Mouse (Mus musculus): Measurements from ENCODE around the gene Tll1. TPM values are rescaled to one million over a fixed set of nuclear protein-coding genes. Genes with fewer than 3 reads are reported as not detected.

Gene Tll1
- polyA plus RNA-seq, 1 experiment from 2014 or later, result 0.54 TPM

GRCm38 (mm10) chr8:64187881-64188280 is 18.2 kb downstream of the Tll1 start:
- no peak for TF ChIP-seq CTCF (IDR thresholded peaks at IDR 0.05; ENCODE audit: low read depth)
- Histone ChIP-seq H3K9me3 (replicated peaks; ENCODE audit: low read length) (no peaks in the 10 kb centered on the region), H3K4me1 (replicated peaks; ENCODE audit: insufficient read depth, low read length) (no peaks in the 10 kb centered on the region), H3K4me3 (replicated peaks; ENCODE audit: low read depth, low read length) (no peak overlapping the region), H3K27me3 (ENCODE audit: insufficient read depth, low read length) (no peaks in the 10 kb centered on the region), H3K36me3 (ENCODE audit: insufficient read depth, low read length) (no peaks in the 10 kb centered on the region), H3K9ac (ENCODE audit: low read depth, low read length) (no peak overlapping the region), H3K27ac (no peak overlapping the region), H3K4me2 (ENCODE audit: low read length) (no peak overlapping the region)
- ATAC-seq (replicated peaks; ENCODE audit: low FRiP score, low read depth), result no peak
- no peak for DNase-seq (ENCODE audit: low spot score)
- 88% methylated on average over 2 of the region's 2 CpGs for WGBS

- no peaks in the 10 kb centered on the region for H3K27me3 ChIP-seq (ENCODE audit: insufficient read depth, low read length)
- WGBS, result 93% methylated on average over 2 of the region's 2 CpGs
- H3K9me3 ChIP-seq (replicated peaks; ENCODE audit: low read length), result no peaks in the 10 kb centered on the region
- H3K4me3 ChIP-seq (replicated peaks; ENCODE audit: low read depth, low read length), result no peak overlapping the region
- TF ChIP-seq CTCF (IDR thresholded peaks at IDR 0.05; ENCODE audit: low read depth), result no peak
- DNase-seq (ENCODE audit: low spot score), result no peak
- no peaks in the 10 kb centered on the region for H3K36me3 ChIP-seq (ENCODE audit: insufficient read depth, low read length)
- no peak overlapping the region for H3K27ac ChIP-seq
- H3K4me2 ChIP-seq (ENCODE audit: low read length), result no peak overlapping the region
- no peaks in the 10 kb centered on the region for H3K4me1 ChIP-seq (replicated peaks; ENCODE audit: insufficient read depth, low read length)
- no peak overlapping the region for H3K9ac ChIP-seq (ENCODE audit: low read depth, low read length)
- ATAC-seq (replicated peaks; ENCODE audit: low FRiP score, low read depth), result no peak
Measured at GRCm38 (mm10) chr8:64176931-64177330, 29.1 kb downstream of the Tll1 start.

- ATAC-seq (replicated peaks; ENCODE audit: low FRiP score, low read depth) (no peak), DNase-seq (ENCODE audit: low spot score) (no peak)
- 79% methylated on average over 3 of the region's 3 CpGs for WGBS
- Histone ChIP-seq H3K27ac (no peak overlapping the region), H3K4me3 (replicated peaks; ENCODE audit: low read depth, low read length) (no peak overlapping the region), H3K9me3 (replicated peaks; ENCODE audit: low read length) (no peaks in the 10 kb centered on the region), H3K27me3 (ENCODE audit: insufficient read depth, low read length) (no peaks in the 10 kb centered on the region), H3K4me1 (replicated peaks; ENCODE audit: insufficient read depth, low read length) (no peaks in the 10 kb centered on the region), H3K36me3 (ENCODE audit: insufficient read depth, low read length) (no peaks in the 10 kb centered on the region), H3K9ac (ENCODE audit: low read depth, low read length) (no peak overlapping the region), H3K4me2 (ENCODE audit: low read length) (no peak overlapping the region)
- no peak for TF ChIP-seq CTCF (IDR thresholded peaks at IDR 0.05; ENCODE audit: low read depth)
Measured at GRCm38 (mm10) chr8:64174916-64175315, 31.2 kb downstream of the Tll1 start.

GRCm38 (mm10) chr8:64173759-64174158 is 32.3 kb downstream of the Tll1 start:
- no peaks in the 10 kb centered on the region for H3K36me3 ChIP-seq (ENCODE audit: insufficient read depth, low read length)
- no peak for TF ChIP-seq CTCF (IDR thresholded peaks at IDR 0.05; ENCODE audit: low read depth)

GRCm38 (mm10) chr8:64152899-64153891 is 52.9 kb downstream of the Tll1 start:
- Histone ChIP-seq H3K27me3 (ENCODE audit: insufficient read depth, low read length) (no peaks in the 10 kb centered on the region), H3K4me1 (replicated peaks; ENCODE audit: insufficient read depth, low read length) (no peaks in the 10 kb centered on the region), H3K27ac (no peak overlapping the region), H3K4me3 (replicated peaks; ENCODE audit: low read depth, low read length) (no peak overlapping the region), H3K4me2 (ENCODE audit: low read length) (no peak overlapping the region), H3K9me3 (replicated peaks; ENCODE audit: low read length) (no peaks in the 10 kb centered on the region), H3K36me3 (ENCODE audit: insufficient read depth, low read length) (no peaks in the 10 kb centered on the region), H3K9ac (ENCODE audit: low read depth, low read length) (no peak overlapping the region)
- DNase-seq (ENCODE audit: low spot score) (no peak), ATAC-seq (replicated peaks; ENCODE audit: low FRiP score, low read depth) (no peak)
- TF ChIP-seq CTCF (IDR thresholded peaks at IDR 0.05; ENCODE audit: low read depth), result no peak
- WGBS, result 55% methylated on average over 9 of the region's 9 CpGs

More at GRCm38 (mm10) chr8:64173759-64174158, 32.3 kb downstream of the Tll1 start:
- no peaks in the 10 kb centered on the region for H3K9me3 ChIP-seq (replicated peaks; ENCODE audit: low read length)
- no peak for ATAC-seq (replicated peaks; ENCODE audit: low FRiP score, low read depth)
- H3K27ac ChIP-seq, result no peak overlapping the region
- no peak overlapping the region for H3K4me2 ChIP-seq (ENCODE audit: low read length)
- H3K4me1 ChIP-seq (replicated peaks; ENCODE audit: insufficient read depth, low read length), result no peaks in the 10 kb centered on the region
- WGBS, result 61% methylated on average over 2 of the region's 2 CpGs
- DNase-seq (ENCODE audit: low spot score), result no peak
- H3K4me3 ChIP-seq (replicated peaks; ENCODE audit: low read depth, low read length), result no peak overlapping the region
- H3K9ac ChIP-seq (ENCODE audit: low read depth, low read length), result no peak overlapping the region
- no peaks in the 10 kb centered on the region for H3K27me3 ChIP-seq (ENCODE audit: insufficient read depth, low read length)

- no peaks in the 10 kb centered on the region for H3K27me3 ChIP-seq (ENCODE audit: insufficient read depth, low read length)
- no peak overlapping the region for H3K9ac ChIP-seq (ENCODE audit: low read depth, low read length)
- 80% methylated on average over 9 of the region's 9 CpGs for WGBS
Measured at GRCm38 (mm10) chr8:64152216-64152804, 53.8 kb downstream of the Tll1 start.

More at GRCm38 (mm10) chr8:64152216-64152804, 53.8 kb downstream of the Tll1 start:
- no peaks in the 10 kb centered on the region for H3K4me1 ChIP-seq (replicated peaks; ENCODE audit: insufficient read depth, low read length)
- no peak for ATAC-seq (replicated peaks; ENCODE audit: low FRiP score, low read depth)
- no peak for TF ChIP-seq CTCF (IDR thresholded peaks at IDR 0.05; ENCODE audit: low read depth)
- no peak overlapping the region for H3K27ac ChIP-seq
- no peak overlapping the region for H3K4me3 ChIP-seq (replicated peaks; ENCODE audit: low read depth, low read length)
- no peak overlapping the region for H3K4me2 ChIP-seq (ENCODE audit: low read length)
- DNase-seq (ENCODE audit: low spot score), result peak; percentile 1
- no peaks in the 10 kb centered on the region for H3K36me3 ChIP-seq (ENCODE audit: insufficient read depth, low read length)
- no peaks in the 10 kb centered on the region for H3K9me3 ChIP-seq (replicated peaks; ENCODE audit: low read length)

Measured in kidney, postnatal 0 days (tissue).